Mouse (Mus musculus): ENCODE measurements around the gene Yod1.

Gene Yod1

DNA sequence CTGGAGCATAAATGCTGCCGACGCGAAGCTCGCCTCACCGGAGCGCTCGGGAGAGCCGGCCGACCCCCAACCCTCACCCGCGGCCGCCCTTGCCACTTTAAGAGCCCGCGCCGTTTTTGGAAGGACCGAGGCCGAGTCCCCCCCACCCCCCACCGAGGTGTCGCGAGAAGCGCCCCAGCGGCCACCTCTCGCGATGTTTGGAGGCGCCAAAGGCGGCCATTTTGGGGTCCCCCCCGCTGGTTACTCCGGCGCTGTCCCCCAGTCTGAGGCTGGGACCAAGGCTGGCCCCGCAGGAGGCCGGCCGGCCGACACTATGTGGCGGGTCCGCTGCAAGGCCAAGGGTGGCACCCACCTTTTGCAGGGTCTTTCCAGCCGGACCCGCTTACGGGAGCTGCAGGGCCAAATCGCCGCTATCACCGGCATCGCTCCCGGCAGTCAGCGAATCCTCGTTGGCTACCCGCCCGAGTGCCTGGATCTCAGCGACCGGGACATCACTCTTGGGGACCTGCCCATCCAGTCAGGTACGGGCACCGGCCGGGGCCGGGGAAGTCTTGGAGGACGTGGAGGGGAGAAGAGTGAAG, at the start of gene Yod1:
Yod1 (plus strand) TSS at position 37 of the 581 bp plus-strand sequence.
- DNase-seq = peak; percentile 97 to 98

DNA sequence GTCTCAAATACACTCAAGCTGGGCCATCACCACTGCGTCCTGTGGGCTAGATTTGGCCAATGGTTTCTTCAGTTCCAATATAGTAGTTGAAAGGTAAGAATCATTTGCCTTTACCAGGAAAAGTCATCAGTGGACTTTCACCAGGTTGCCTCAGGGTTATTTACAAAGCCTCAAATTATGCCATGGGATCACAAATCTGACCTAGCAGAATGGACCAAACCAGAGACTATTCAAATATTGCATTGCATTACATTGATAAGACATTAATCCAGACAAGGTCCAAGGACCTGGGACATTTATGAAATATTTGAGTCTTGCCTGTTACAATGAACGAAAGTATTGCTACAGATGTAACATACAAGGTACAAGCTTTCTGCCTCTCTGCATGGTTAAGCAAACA, 38.6 kb upstream of the Yod1 start:
- DNase-seq = no peak

DNA sequence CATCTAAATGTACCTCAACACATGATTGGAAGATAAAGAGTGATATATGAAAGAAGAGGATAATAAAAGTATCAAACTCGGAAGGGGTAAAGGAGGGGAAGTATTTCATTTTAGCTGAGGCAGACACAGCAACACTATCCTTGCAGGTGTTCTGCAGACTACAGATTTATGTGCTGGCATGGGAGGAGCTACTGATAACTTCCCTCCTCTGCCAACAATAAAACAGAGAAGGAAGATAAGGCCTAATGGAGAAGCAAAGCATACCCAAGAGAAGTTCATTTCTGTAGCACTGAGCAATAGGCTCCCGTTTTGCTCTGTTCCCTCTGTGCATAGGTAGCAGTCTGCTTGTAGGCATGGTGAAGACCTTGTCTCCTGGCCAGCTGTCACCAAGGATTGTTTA, 36.1 kb upstream of the Yod1 start:
- no peak for DNase-seq

DNA sequence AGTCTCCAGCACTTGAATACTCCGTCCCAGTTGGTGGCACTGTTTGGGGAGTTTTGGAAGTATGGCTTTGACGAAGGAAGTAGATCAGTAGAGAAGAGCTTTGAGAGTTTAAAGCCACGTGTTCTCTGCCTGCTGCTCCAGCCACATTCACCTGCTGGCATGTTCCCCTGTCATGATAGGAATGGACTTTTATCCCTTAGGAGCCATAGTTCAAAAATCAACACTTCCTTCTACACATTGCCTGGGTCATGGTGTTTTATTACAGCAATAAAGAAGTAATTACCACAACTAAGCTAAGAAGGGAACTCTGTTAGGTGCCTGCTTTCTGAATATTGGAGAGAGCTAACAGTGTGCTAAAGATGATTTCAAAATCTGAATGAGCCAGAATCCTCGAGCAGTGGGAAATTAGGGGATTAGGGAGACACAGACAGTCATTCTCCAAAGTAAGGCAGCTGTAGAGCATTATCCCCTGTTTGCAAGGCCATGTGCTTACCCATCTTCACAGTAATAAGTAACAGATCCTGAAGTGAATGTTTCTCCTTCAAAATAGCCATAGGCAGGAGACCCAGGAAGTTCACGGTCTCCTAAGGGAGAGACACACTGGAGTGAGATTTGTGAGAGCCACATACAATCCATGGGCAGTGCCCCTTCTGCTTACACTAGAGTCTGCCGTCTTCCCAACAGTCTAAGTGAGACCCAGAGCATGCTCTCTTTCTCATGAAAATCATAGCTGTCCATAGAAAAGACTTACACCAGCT, 35.3 kb upstream of the Yod1 start:
- DNase-seq = no peak

DNA sequence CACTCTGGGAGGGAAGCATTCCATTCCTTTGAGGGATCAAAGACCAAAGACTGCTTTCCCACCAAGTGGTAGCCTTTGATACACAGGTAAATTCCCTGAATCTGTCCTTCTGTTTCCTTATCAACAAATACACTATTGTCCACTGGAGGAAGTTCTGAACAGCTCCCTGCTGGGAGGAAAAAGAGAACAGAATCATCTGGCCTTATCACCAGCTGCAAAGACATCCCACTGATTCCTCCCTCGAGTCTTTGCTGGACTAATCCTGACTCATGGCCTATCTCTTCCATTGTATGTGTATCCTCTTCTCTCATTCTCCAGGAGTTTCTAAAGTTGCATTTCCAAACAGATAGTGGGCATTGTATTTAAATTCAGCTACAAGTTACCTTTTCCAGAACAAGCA, 33.2 kb upstream of the Yod1 start:
- DNase-seq = no peak

DNA sequence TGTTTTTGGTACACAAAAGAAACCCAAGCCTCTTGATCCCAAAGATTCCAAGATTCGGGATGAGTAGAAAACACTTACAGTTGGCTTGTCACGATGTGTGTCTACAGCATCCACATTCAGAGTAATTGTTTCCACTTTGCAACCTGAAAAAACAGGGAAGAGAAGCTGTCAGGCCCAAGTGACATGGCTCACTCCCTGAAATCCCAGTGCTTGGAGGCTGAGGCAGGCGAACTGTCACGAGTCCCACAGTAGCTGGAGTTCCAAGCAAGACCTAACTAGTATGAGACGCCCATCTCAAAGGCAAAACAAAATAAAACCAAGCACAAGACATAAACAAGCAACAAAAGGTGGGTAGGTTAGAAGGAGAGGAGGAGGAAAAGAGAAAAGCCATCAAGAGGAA, 18.5 kb upstream of the Yod1 start:
- DNase-seq = no peak

DNA sequence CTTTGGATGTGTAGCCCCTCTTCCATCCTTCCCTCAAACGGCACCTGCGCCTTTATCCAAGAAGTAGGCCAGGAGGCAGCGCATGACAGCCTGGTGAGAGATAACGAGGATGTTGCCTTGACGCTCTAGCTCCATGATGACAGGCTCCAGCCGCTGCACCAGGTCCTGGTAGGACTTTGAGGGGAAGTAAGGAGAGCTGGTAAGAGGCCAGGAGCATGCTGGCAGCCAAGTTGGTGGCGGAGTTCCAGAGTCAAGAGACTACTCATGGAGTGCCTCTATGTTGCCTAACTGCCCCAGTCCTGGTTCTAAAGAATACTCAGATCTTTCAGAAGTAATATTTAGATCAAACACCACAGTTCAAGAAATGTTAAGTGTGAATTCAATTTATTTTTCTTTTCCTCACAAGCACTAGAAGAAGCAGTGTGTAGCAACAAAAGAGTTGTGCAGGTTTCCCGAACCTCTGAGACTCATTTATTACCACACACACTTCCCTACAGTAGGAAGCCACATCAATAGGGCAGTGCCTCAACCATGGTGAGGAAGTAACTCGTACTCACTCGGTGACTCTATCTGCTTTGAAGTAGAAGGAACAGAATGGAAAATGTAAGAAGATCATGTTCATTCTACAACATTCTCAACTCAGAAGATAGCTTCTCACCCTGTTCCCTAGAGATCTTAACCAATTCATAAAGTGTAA, 17.0 kb upstream of the Yod1 start:
- peak; percentile 73 to 80 for DNase-seq

DNA sequence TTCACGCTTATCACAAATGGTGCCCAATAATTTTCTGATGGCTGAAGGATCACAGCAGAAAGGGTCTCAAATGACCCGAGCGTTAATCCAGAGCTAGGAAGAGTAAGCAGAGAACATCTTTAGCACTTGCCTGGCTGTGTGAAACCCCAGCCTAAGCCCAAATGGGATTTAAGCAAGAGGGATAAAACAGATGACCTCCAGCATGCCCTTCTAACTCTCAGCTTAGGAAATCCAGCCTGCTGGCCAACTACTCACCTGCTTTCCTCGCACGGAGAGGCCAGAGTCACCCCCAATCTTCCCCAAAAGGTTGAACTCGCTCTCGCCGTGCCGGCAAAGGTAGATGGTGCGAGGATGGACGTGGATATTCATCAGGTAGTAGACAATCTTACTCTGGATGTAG, 15.2 kb upstream of the Yod1 start:
- no peak for DNase-seq

DNA sequence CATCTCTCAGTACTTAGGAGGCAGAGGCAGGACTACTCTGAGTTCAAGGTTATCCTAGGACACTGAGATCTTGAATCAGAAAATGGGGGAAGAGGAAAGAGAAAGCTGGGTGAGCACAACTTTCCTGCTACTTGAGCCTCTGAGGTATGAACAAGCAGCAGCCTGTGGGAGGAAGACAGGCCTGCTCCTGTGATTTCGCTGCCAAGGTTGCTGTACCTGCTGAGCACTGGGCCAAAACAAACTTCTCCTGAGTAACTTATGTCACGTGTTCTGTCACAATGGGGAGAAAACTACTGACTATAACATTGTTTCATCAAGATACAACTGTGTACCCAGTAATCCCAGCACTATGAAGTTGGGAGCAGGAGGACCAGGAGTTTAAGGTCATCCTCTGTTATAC, 13.5 kb upstream of the Yod1 start:
- no peak for DNase-seq

DNA sequence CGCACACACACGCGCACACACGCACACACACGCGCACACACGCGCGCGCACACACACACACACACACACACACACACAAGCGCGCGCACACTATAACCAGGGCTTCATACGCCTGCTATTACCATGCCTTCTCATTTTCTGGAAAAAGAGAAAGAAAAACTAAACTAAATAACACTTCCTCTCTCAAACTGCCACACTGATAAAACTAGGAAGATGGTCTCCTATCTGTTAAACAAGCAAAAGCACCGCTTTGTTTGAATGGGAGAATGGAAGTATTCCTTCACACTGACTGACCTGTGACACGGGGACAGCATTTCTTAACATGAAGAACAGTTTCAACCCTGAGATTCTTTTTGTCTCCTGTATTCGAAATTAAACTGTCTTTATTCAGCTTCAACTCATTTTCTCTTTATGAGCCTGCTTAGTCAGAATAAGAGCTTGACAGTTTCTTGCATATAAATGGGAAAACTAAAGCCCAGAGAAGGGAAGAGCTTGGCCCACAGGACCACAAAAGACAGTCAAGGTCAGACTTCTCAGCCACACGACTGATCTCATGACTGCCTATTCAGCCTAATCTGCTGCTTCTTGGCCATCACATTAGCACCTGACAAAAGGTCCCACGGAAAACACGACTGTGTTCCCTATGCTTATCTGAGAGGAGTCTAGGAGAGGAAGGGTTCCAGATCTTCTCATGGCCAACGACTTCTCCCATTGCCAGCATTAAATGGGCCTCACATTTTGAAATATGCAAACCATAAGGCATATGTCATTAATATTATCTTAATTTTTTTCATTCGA, 6.6 kb upstream of the Yod1 start:
- DNase-seq = no peak

DNA sequence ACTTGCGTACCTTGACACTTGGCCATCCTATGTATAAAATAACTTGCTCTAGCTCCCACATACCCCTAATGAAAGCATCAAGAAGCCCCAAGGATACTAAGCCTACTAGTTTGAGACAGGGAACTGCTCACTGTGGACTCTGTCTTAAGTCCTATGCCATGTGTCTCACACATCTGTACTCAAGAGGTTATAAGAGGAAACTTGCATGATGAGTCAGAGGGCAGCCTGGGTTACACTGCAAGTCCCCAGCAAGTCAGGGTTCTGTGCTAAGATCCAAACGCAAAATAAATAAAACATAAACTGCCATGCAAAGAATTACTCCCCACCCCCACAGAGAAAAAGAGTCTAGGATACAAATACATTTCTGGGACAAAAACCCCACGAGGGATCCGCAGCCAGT, 3.1 kb upstream of the Yod1 start:
- no peak for DNase-seq

DNA sequence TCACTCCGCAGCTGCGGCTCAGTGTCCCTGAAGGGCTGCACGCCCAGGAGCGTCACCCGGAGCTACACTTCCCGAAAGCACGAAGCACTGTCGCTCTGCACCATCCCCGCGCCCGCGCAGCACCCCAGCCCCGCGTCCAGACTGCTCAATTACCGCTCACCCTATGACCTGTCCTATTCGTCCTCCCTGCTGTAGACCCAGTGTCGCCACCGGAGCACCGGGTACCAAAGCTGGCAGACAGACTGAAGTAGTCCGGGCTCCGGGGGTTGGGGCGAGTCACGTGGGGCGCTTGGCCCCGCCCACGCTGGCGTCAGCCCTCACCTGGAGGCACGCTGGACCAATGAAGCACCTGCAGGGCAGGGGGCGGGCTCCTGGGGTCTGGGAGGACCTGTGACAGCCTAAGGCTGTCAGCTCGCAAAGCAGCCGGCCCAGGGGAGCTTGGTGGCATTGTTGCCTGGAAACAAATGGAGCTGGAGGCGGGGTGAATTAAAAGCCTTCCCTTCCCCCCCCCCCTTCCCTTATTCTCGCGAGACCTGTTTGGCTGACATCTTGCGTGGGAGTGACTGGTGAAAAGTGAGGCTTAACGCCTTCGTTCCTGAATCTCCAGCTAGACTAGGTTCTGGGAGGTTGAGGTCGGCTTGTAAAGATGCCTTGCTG, 1.4 kb upstream of the Yod1 start, which contains the start of gene Gm29427:
Gm29427 (minus strand) TSS at position 239 of the 657 bp plus-strand sequence.
- peak; percentile 97 to 98 for DNase-seq

DNA sequence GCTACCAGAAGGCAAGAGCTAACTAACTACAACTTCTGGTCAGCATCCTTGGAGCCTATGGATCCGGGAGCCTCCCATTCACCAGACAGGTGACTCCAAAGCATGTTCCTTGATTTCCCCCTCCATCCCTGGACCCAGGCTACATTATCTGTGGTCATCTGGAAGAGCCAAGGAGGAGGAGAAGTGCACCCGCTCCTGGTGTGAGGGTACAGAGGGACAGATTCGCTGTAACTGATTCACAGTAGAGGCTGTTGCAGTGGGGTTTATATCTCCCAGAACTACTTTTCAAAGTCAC, 962 bp upstream of the Yod1 start:
- DNase-seq = no peak

DNA sequence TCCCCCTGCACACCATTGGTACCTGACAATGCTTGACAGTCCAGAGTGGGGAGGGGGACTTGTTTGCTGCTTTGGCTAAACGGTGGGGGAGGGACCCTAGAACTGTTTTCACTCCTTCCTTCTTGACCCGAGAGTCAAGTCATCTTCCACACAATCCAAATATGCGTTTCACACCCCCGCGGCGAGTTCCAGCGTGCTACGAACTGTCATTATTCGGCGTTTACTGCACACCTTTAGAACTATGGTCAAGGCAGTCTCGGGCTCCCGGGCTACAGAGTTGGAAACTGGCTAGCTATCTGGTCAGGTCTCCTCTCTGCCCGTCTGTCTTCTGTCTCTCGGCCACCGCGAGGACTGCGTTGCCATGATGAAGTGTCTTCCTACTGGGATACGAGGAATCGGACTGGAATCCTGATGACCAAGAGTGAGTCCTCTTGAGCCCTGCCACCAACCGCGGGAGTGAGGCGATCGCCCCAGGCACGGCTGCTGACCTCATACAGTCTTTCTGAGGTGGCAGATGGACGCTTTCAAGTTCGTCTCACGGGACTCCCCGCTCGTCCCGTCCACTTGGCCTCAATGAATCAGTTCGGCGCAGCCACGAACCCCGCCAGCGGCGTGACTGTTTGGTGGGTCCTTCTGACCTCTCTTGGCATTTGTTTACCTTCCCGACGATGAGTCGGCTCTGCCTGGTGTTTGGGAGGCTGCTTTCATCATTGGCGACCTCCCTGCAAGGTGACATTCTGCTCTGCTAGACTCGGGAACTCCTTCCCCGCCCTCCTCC, 425 bp upstream of the Yod1 start:
- DNase-seq = peak; percentile 74 to 78

DNA sequence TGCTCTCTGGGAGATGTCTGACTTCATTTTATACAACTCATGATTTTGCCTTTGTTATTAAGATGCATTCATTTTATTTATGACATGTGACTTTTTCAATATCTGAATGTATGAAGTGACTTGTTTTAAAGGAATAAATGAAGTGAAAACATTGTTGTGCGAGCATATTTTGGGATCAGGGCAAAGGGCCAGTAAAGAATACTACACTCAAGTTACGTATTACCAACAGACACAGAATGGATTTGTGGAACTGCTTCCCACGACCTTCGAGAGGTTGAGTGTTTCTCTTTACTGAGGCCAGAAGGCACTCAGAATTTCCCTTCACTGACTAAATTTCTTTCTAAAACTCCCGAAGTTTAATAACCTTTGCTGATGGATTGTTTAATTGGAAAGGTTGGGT, 7.1 kb downstream of the Yod1 start:
- DNase-seq = no peak

DNA sequence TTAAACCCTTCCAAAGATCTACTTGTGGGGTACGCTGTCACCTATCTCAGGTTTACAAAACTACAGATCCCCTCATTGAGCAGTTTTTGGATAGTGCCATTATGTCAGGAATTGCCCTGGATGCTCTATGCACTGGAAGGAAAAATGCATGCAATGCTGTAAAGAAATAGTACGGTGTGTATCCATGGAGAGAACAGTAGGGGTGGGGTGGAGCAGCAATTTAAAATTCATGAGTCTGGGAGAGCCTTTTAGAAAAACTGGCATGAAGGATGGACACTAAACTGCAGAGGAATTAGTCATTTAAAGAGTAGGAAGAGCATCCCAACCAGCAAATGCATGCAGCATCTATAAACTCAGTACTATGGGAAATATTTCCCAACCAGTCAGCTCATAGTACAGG, 9.3 kb downstream of the Yod1 start:
- no peak for DNase-seq

DNA sequence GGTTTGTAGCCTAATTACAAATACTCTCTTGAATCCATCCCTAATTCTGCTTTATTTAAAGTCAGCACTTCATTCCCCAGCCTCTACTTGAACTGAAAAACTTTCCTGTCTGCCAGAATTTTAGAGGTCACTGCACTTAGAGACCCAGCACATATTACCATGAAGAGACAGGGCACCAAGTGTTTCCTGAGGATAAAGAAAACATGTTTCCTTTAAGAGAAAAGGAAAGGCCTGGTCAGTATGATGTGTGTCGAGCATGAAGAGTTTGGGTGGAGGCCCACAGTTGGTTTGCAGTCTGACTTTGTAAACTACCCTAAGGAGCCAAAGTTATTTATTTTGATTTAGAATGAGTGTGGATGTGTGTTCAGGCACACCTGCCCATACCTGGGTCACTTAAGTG, 10.9 kb downstream of the Yod1 start:
- no peak for DNase-seq

DNA sequence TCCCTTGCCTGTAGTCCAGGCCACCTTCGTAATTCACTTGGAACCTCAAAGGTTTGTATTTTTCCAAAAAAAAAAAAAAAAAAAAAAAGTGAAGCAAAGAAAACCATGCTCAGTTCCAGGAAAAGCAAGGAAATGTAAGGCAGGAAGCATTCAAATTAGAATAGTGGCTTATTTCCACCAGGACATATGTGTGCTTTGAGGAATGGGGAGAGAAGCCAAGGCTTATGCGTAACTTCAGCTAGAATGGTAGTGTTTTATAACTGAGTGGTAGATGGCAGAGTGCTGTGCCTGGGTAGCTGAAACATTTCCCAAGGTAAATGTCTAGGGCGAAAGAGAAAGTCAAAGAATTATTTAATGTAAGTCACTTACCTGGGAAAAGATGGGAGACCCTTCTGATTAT, 11.6 kb downstream of the Yod1 start:
- DNase-seq = no peak

DNA sequence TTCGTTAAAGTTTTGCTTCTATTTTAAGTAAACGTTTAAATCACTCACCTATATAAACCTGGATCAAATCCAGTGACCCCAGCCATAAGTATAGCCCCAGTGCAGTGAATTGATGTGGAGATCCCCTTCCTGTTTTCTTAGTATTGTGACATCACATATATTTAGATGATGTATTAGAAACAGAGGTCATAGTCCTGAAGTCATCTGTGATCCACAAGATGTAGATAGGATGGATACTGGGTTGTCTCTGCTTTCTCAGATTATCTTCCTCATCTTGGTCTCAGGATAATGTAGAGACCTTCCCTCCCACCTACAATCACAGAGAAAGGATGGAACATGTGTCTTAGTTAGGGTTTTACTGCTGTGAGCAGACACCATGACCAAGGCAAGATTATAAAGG, 12.0 kb downstream of the Yod1 start, which contains the start of gene Pfkfb2:
Pfkfb2 (minus strand) TSS at position 101 of the 400 bp plus-strand sequence.
- no peak for DNase-seq

DNA sequence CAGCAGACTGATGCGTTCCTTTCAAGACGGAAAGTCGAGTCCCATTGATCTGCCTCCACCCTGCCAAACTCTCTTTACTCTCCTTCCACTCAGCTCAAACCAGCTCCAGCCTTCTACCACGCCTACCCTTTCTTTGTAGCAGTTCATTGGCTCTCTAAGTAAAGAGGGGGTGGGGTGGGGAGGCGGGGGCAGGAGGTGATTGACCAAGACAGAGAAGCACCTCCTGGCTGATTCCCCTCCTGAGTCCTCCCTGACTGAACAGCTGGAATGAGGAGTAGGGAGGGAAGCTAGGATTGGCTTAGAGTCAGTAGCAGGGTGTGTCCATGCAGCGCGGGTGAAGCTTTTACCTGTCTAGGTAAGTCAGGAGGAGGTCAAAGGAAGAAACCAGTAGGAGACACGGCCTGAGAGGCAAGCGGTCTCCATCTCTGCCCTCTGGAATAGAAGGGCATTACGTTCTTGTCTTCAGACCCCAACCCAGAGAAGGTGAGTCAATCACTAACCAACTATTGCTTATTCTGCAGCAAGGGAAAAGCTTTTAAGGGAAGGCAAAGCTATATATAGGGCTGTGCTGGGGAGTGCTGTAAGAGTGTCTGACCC, 14.7 kb downstream of the Yod1 start, which contains the start of gene AA986860:
AA986860 (plus strand) TSS at position 236 of the 597 bp plus-strand sequence.
- no peak for DNase-seq

Data from cerebellum, postnatal 14 days (tissue).